Mouse (Mus musculus) brain, embryonic 14.5 days (tissue): ENCODE measurements around the gene Marveld2. TPM values are rescaled to one million over a fixed set of nuclear protein-coding genes. Genes with fewer than 3 reads are reported as not detected.
A peak's percentile ranks its signal among the peaks of the same experiment; 100 is the strongest.

Experiments
- DNase-seq: peaks from one replicate; pipeline ENCODE4 v3.0.0-alpha.2; 2011; ENCODE audit warnings: low read depth
- CTCF ChIP-seq: fragments of 200-500 bp; IDR thresholded peaks from 2 replicates; pipeline ENCODE4 v1.5.1; 2012; ENCODE audit warnings: inconsistent platforms, mild to moderate bottlenecking, moderate library complexity, borderline replicate concordance; ENCODE audit not compliant: insufficient read depth, insufficient read length; ENCODE audit errors: extremely low read depth
- POLR2A ChIP-seq: fragments of 200-500 bp; IDR thresholded peaks from 2 replicates; pipeline ENCODE4 v1.6.1; 2012; ENCODE audit warnings: mild to moderate bottlenecking, inconsistent platforms, borderline replicate concordance; ENCODE audit not compliant: poor library complexity, insufficient read depth, insufficient read length, severe bottlenecking; ENCODE audit errors: extremely low read depth
- polyA plus RNA-seq: library from polyadenylated mRNA; depleted of rRNA; stranded (reverse); fragments of >200 nt; gene quantifications from 2 replicates; pipeline ENCODE4 v1.2.3, GENCODE M21; 2012; rRNA removed

Gene Marveld2
- 1.7 and 2.3 TPM in 2 replicates for polyA plus RNA-seq

GRCm38 (mm10) chr13:100616181-100617087, at the start of gene Marveld2:
Marveld2 (minus strand) TSS chr13:100616971.
- TF ChIP-seq CTCF (no peak), POLR2A (no peak)
- DNase-seq = peak; percentile 13

DNA sequence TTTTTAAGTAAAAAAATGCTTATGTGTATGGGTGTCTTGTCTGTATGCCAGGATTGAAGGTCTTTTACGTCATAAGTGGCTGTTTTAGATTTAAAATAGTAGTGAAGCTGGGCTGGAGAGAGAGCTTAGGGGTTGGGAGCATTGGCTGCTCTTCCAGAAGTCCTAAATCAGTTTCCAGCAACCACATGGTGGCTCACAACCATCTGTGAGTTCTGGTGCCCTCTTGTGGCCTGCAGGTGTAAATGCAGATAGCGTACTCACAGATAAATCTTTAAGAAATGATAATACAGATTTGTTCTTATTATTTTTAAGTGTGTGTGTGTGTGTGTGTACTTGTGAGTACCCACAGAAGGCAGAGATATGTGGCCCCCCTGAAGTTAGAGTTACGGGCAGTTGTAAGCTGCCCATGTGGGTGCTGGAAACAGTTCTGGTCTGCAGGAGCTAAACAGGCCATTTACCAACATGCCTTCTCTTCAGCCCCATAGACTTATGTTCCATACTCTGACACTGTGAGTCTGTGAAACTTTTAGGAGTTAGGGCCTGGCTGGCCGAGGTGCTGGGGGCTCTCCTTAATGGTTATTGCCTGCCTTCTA, 43.2 kb upstream of the Marveld2 start:
- TF ChIP-seq CTCF (peak; percentile 83), POLR2A (no peak)
- DNase-seq = peak; percentile 86

GRCm38 (mm10) chr13:100658091-100658490, 41.3 kb upstream of the Marveld2 start:
- no peak for TF ChIP-seq CTCF
- no peak for TF ChIP-seq POLR2A
- no peak for DNase-seq

GRCm38 (mm10) chr13:100651439-100652186, 34.8 kb upstream of the Marveld2 start, which contains the start of gene Taf9:
Taf9 (plus strand) TSS chr13:100651579.
- TF ChIP-seq POLR2A (no peak), CTCF (no peak)
- DNase-seq = no peak

GRCm38 (mm10) chr13:100650550-100651438, 34.0 kb upstream of the Marveld2 start, which contains the start of the genes Ak6 and Rad17:
Ak6 (plus strand) TSS chr13:100650979.
Rad17 (minus strand) TSS chr13:100651051.
- peak; percentile 98 for DNase-seq
- no peak; the same call in 1 of the 2 replicates for TF ChIP-seq CTCF
- TF ChIP-seq POLR2A = peak; percentile 80; the same call in 1 of the 2 replicates

DNA sequence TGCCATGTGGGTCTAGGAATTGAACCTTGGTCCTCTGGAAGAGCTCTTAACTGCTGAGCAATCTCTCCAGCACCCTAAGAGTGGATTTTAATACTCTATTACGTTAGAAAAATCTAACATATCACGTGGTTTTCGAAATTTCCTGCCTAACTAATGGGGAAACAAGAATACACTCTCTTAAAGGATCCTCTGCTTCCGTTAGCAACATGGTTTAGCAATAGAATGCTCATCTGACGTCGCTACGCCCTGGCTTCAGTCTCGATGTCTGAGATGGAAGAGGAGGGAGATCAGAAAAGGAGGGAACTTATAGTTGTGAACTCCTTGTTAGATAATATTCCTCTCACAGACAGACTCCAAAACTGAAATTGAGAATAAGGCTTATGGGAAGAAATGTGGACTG, 31.5 kb upstream of the Marveld2 start:
- no peak for TF ChIP-seq POLR2A
- TF ChIP-seq CTCF = no peak
- DNase-seq = no peak

DNA sequence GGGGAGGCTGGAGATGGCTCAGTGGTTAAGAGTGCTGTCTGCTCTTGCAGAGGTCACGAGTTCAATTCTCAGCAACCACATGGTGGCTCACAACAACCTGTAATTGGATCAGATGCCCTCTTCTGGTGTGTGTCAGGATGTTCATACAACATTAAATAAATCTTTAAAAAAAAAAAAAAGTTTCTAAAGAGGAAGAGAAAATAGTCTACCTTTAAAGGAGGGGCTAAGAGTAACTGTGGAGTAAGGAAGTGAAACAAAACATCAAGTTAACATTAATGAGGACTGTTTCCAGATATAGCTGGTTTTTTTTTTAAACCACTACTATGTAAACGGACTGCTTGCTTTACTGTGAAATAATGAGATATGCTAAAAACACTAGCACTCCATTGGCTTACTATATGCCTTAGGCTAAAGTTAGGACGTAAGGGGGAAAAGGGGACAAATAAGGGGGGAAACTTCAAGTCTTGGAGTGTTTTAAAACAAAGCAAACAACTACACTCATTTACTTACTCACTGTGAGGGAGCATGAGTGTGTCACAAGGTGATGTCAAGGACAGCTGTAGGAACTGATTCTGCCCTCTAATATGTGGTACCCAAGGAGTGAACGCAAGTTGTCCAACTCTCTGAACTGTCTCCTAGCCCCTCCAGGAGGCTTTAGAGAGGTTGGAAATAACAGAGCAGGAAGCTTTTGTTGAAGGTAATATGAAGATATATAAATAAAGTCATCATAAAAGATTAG, 25.9 kb upstream of the Marveld2 start:
- no peak for TF ChIP-seq CTCF
- no peak for TF ChIP-seq POLR2A
- DNase-seq = no peak

DNA sequence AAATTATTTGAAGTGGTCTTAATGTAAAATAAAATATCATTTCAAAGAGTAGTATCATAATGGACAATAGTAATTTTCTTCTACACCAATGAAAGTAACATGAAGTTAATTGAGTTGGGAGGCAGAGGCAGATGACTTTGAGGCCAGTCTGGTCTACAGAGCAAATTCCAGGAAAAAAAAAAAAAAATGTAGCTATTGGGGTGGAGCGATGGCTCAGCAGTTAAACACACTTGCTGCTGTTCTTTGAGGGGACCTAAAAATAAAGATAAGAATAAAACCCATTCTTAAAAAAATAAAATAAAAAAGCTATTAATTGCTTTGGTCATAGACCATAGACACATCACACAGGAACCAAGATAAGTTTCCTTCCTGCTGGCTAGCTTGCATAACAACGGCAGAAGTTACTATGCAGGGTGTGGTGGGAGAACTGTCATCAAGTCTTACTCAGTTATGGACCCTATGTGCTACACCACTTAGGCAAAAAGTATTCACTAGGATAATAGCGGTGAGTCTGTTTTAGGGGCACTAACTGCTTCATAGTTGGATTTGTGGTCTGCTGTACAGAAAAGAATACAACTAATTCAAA, 17.4 kb upstream of the Marveld2 start:
- no peak for TF ChIP-seq CTCF
- no peak for TF ChIP-seq POLR2A
- DNase-seq = no peak

DNA sequence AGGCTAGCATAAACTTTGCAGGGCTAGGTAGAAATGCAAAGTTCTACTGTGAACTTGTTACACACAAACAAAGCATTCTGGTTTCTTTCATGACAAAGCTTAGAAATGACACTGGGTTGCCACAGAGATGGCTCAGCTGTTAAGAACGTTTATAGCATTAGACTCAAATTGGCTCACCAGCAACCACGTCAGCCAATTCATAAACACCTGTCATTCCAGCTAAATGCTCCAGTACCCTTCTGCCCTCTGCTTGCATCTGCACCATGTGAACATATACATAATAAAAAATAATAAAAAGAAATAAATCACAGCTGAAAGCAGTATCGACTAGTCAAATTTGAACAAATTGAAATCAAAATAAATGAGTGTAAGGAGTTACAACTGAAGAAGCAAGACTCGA, 5.5 kb upstream of the Marveld2 start:
- TF ChIP-seq POLR2A (no peak), CTCF (no peak)
- DNase-seq = no peak
